Mouse (Mus musculus) T-helper 2 cell (primary cell): ENCODE measurements around the gene Esrrg.

Source experiments
- in situ Hi-C: fragments of 300-600 bp; cut with MboI, MseI; formaldehyde crosslinking; loops from one replicate; pipeline ENCODE4 v1.15.1; 2025; ENCODE audit warnings: high pct_unique_total_duplicates

Esrrg gene

GRCm38 (mm10) chr1:187608261-187608921 is at the start of gene Esrrg:
Gene Esrrg (plus strand): TSS chr1:187608791.
- in situ Hi-C loops: no loop called here

- in situ Hi-C loops: no loop called here
Observed at GRCm38 (mm10) chr1:187583982-187584381, 24.6 kb upstream of the Esrrg start.

- in situ Hi-C loops: no loop called here
Observed at GRCm38 (mm10) chr1:187586541-187587075, 22.0 kb upstream of the Esrrg start.

GRCm38 (mm10) chr1:187602942-187603341 is 5.6 kb upstream of the Esrrg start:
- in situ Hi-C loops: no loop called here

GRCm38 (mm10) chr1:187604063-187604484 is 4.5 kb upstream of the Esrrg start:
- in situ Hi-C loops: no loop called here

GRCm38 (mm10) chr1:187604691-187605310 is 3.8 kb upstream of the Esrrg start:
- in situ Hi-C loops: no loop called here

- in situ Hi-C loops: no loop called here
Observed at GRCm38 (mm10) chr1:187605391-187606270, 3.0 kb upstream of the Esrrg start.

- in situ Hi-C loops: no loop called here
Observed at GRCm38 (mm10) chr1:187606271-187607040, 2.1 kb upstream of the Esrrg start.

GRCm38 (mm10) chr1:187607065-187608047 is 1.2 kb upstream of the Esrrg start:
- in situ Hi-C loops: no loop called here

GRCm38 (mm10) chr1:187609021-187609852 is 646 bp downstream of the Esrrg start:
- in situ Hi-C loops: no loop called here

GRCm38 (mm10) chr1:187609853-187610230 is 1.3 kb downstream of the Esrrg start:
- in situ Hi-C loops: no loop called here

GRCm38 (mm10) chr1:187610336-187610948 is 1.9 kb downstream of the Esrrg start:
- in situ Hi-C loops: no loop called here

- in situ Hi-C loops: no loop called here
Observed at GRCm38 (mm10) chr1:187611925-187612324, 3.3 kb downstream of the Esrrg start.

- in situ Hi-C loops: no loop called here
Observed at GRCm38 (mm10) chr1:187613277-187613676, 4.7 kb downstream of the Esrrg start.

GRCm38 (mm10) chr1:187623981-187624380 is 15.4 kb downstream of the Esrrg start:
- in situ Hi-C loops: no loop called here

GRCm38 (mm10) chr1:187630361-187630760 is 21.8 kb downstream of the Esrrg start:
- in situ Hi-C loops: no loop called here

GRCm38 (mm10) chr1:187631486-187631885 is 22.9 kb downstream of the Esrrg start:
- in situ Hi-C loops: no loop called here

- in situ Hi-C loops: no loop called here
Observed at GRCm38 (mm10) chr1:187645258-187645657, 36.7 kb downstream of the Esrrg start.

GRCm38 (mm10) chr1:187648551-187648950 is 40.0 kb downstream of the Esrrg start:
- in situ Hi-C loops: no loop called here
